Mouse (Mus musculus): ENCODE measurements at regions not wholly inside any gene's neighbourhood (a gene's known extent, or its start where the extent isn't known, plus 50 kb on each side); places are given as distances from the start of the nearest gene placed in this dataset.
"Not testable (repeated sequence)": the region's sequence is repeated elsewhere in the genome, so short reads cannot be mapped to it uniquely, and the experiment has no call there.

DNA sequence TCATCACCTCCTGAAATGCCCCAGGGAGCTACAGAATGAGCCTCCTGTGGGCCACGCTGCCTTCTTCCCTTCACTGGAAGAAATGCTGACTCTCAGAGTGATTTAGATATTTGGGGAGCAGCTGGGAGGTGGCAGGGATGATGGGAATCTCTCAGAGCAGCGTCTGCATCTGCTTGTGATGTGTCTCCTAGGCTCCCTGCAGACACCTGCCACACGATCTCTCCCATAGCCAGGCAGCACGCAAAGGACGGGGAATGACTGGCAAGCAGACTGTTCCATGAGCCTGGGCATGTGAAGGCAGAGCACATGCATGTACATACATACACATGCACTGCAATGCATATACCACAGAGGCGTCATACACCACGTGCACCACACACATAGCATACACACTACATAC, 133.4 kb upstream of the Gadl1 start:
- DNase-seq (ENCODE audit: low spot score in 2 of 2) = no peak

DNA sequence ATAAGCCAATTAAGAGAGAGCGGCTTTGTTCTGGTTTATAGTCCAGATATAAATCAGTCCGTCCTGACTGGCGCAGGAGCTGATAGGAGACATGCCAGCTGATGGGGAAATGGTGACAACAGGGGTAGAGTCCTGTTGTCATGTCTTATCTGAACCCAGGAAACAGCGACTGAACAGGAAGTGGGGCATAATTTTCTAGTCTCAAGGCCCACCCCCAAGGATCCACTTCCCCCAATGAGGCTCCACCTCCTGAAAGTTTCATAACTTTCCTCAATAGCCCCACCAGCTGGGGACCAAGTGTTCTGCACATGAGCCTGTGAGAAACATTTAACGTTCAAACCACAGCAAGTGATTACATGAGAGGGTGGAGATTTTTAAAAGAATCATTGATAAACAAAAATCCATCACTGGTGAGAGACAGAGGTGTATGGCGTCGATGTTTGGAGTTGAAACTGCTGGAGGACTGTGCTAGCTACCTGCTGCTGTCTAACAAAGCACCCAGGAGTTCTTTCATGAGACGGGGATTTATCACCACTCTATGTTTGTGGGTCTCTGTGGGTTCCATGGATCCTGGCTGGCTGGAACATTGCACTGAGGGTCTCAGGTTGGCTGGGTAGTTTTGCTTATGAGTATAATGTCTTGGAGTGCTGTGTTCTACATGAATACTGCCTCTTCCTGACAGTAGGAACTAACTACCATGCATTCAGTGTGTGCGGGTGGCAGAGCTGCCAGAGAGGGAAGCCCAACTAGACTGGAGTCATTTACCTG, 132.0 kb upstream of the Gadl1 start:
- DNase-seq (ENCODE audit: low spot score in 2 of 2) = no peak

DNA sequence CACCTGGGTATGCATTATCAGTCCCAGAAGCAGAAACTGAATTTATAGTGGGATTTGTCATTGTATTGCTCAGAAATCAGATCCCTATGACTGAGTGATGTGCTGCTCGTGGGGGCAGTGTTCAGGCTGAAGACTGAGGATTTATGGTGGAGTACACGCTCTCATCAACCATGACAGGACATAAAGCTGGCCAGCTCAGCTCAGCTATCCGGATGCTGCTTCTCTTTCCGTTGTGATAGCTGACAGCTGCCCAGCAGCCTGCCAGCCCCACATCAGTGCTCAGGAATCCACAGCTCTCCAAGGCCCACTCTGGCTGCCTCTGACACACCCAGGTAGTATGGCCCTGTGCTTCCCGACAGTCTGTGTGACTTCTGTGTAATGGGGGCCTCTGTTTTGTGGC, 130.4 kb upstream of the Gadl1 start:
- no peak for DNase-seq (ENCODE audit: low spot score in 2 of 2)

DNA sequence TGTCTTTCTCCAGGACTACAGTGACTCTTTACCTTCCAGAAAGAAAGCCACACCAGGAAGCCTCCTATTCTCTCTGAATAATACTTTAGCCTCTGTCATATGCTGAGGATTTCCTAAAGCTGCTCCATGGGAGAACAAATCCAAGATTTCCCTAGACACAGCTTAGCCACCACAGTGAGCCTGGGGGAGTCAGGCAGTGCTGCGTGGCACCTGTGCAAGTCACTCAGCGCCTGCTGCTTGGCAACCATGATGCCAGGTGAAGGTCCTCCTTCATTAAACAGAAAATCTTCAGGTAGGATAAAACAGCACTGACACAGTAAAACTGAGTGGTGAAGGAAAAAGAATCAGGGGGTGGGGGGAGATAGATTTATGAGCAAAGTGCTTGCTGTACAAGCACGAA, 109.9 kb upstream of the Gadl1 start:
- DNase-seq (ENCODE audit: low spot score in 2 of 2) = no peak

DNA sequence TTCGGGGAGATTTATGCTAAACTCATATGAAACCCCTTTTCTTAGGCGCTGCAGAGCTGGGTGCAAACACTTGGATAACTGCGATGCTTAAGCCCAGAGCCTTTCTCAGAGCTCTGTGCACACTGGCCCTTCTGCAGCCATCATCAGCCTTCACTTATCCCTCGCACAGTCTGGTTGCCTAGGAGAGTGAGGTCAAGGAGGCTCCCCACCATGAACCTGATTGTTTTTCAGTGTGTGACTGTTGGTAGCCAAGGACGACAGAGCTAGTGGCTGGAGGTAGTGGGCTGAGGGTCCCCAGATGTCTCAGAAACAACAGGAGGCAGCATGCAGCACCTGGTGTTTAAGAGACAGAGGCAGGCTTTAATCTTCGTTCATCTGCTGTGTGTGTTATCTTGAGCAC, 108.6 kb upstream of the Gadl1 start:
- DNase-seq (ENCODE audit: low spot score in 2 of 2) = no peak

DNA sequence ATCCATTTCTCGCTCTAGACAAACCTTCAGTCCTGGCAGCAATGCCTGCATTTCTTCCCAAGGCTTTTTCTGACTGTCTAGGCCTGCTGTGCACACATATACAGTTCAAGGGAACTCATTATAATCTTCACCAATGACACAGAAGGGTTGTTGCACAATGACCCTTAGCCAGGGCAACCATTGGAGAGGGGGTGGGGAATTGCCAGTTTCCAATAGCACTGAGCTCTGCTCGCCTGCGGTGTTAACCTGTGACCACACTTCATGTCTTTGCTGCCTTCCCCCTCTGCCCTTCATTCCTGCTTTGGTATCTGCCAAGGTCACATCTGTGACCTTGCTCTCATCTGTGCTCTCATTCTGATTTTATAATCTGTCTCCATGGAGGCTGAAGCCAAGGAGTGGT, 106.2 kb upstream of the Gadl1 start:
- DNase-seq (ENCODE audit: low spot score in 2 of 2) = no peak

DNA sequence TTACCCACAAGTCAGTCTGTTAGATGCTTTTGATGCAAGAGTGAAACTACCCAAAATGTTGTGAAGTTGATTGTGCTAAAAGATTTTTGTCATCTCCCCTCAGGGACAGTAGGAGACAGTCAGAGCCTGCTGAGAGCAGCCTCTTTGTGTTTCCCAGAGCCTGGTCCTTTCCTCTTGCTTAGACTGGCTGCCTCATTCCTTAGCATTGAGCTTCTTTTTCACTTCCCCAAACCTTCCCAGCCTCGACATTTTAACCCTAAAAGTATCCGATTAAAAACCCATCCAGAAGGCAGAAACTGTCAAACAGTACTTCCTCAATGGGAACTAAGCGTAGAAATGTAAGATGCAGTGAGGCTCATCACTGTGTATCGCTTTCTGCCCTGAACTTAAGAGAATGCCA, 104.0 kb upstream of the Gadl1 start:
- no peak for DNase-seq (ENCODE audit: low spot score in 2 of 2)

DNA sequence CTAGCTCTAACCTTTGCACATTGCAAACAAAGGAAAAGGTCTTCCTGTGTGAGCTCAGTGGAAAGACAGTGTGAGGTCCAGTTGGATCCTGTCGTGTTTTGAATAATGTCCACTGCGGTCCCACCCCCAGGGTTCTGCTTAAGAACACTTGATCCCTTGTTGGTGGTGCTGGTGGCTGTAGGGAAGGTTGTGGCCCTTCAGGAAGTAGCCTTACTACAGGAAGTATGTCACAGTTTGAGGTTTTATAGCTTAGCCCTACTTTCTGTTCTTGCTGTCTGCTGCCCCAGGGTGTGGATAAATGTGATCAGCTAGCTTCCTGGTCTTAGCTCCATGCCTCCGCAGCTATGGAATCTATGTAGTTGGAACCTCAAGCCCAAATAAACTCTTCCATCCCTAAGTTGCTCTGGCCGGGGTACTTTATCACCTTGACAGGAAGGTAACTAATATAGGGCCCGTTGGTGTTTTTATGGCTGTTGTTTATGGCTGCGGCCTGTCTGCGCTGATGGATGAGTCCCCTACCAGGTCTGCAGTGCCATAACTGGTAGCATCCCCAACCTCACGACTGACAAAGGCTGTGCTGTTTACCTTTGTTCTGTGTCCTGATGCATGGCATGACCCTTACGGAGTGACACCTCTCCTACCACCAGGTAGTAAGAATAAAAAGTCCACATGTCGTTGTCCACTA, 103.1 kb upstream of the Gadl1 start:
- no peak for DNase-seq (ENCODE audit: low spot score in 2 of 2)

DNA sequence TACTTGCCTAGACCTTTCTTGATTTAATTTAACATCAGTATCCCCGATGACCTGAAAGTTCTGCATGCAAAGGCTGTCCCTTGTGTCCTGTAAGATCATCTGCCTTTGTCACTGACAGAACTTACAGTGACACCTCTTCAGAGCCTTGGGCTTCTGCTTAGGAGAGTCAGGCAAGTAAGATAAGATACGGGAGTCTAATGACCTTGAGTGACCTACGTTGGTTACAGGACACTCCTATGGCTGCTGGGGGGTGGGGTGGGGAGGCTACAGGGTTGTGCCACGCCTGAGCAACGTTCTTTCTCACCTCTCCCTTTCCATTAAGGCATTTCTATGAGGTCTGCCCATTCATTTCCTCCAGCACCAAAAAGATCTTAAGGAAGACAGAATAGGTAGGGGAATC, 69.1 kb upstream of the Gadl1 start:
- no peak for DNase-seq (ENCODE audit: low spot score in 2 of 2)

DNA sequence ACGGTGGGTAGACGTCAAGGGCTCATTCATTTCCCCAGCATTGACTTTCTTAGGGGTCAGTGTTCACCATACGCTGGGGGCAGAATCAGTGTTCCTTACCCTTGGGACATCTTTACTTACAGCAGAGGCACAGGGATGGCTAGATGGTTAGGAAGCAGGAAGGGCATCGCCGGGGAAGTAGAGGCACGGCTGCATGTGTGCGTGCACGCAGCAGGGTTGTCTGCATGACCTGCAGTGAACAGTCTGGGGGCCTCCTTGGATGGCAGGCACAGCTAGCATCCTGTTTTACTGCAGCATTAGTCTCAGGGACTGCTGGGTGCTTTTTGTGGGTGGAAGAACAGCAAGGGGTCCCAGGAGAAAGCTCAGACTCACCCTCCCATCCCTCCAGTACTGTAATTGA, 68.5 kb upstream of the Gadl1 start:
- no peak for DNase-seq (ENCODE audit: low spot score in 2 of 2)

DNA sequence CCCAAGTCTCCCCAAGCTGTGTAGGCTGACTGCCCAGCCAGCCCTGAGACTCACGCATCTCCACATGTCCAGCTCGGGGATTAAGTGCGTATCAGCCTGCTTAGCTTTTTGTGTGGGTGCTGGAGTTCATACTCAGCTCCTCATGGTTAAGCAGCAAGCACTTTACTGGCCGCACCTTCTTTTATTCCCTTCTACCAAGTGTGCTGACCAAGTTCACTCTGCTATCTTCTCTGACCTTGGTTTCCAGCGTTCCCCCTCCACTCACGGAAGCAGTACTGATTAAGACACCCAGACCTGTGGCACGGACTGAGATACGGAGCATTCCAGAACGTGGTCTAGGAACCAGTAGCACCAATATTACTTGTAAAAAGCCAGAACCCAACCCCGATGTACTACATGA, 67.6 kb upstream of the Gadl1 start:
- no peak for DNase-seq (ENCODE audit: low spot score in 2 of 2)

DNA sequence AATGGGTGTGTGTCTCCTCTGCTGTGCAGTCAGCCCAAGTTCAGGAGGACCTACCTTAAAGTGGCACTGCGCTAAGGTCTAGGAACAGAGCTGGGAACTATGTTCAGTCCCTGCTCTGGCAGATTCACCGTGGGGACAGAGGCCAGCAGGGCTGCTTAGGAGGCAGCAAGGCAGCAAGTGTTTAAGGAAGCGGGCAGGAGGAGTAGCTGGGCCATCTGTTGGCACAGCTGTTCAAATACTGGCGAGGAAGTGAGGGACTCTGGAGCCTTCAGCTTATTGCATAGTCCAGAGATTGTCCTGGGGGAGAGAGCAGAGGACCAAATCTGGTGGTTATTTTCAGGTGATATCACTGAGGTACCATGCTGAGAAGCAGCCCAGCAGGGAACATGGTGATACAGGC, 64.9 kb upstream of the Gadl1 start:
- DNase-seq (ENCODE audit: low spot score in 2 of 2) = no peak

DNA sequence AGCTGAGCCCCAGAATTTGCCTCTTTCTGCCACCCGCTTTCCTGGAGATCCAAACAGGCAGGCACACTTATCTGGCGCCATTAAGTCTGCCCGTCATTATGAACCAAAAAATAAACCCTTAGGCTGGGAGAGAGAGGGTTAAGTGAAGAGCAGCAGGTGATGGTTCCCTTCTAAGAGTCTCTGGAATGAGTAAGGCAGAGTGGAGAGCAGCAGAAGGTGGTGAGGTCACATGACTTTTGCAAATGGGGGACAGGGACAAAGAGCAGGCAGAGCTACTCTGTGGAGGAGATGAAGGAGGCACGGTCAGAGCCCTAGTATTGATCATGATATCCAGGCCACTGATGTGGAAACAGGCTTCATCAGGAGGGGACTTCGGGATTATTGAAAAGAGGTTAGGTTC, 64.2 kb upstream of the Gadl1 start:
- no peak for DNase-seq (ENCODE audit: low spot score in 2 of 2)

DNA sequence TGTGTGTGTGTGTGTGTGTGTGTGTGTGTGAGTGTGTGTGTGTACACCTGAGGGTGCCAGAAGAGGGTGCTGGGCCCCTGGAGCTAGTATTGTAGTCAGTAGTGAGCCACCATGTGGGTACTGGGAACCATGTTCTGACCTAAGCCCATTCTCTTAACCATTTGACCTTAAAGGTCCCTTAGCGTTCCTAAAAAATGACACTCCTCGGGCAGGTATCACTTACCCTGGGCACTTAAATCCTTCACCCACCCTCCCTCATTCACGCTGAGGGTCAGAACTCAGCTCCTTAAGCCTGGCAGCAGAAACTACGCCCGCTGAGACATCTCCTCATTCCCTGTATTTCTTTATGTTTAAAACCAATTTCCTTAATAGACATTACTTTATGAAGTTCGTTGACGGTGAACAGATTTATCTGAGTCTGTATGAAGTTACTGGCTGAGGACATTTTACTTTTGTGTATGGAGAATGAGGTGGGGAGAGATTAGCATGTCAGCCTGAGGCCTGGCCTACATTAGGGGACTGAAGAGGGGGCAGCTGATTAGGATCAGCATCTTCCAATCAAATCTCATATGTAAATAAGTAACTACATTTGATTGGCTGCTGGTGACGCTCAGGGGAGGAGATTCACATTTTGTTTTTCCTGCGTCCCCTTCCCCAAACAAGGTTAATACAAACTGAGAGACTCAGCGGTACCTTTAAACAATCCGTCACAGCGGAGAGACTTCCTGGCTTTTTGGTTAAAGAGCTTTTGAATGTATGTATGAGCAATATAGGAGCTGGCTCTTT, 61.8 kb upstream of the Gadl1 start:
- no peak for DNase-seq (ENCODE audit: low spot score in 2 of 2)

DNA sequence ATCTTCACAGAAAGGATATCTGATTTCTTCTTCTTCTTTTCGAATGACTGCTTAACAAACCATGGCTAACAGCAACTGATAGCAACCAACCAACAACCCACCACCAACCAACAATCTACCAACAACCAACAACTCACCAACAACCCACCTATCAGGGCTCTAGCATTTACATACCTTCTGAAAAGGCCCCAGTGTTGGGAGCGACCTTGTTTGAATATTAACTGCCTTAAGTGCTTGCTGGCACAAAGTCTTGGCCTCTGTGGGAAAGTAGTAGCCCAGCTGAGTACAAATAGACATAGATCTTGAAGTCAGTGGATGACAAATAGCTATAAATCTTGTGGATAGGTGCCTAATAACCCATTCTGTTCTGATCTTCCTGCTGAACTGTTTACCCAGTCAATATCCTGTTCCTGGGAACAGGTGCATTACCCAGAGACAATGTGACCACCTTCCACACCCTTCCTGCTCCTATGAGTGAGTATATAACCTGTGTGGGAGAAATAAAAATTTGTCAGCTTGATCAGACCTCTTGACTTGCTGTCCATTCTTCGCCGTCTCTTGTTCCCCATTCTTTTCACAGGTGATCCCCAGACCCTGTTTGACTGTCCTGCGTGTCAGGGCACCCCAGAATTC, 55.9 kb upstream of the Gadl1 start:
- DNase-seq (ENCODE audit: low spot score in 2 of 2) = not testable (repeated sequence)

DNA sequence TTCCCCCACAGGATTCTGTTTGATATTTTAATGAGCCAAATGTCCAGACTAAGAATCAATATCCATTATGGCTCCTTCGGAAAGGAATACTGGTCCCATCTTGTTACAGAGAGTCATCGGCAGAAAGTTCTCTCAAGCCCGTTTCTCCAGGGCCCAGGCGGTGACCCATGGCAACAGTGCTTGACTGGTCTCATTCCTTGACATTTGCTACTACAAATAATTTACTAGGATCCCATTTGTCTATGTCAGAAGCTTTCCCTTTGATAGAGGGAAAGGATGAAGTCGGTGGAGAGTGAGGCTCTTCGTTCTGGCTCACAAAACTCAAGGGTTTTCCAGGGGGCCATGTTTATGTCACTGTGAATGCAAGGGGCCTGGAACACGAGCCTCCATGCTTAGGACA, 52.0 kb upstream of the Gadl1 start:
- no peak for DNase-seq (ENCODE audit: low spot score in 2 of 2)

DNA sequence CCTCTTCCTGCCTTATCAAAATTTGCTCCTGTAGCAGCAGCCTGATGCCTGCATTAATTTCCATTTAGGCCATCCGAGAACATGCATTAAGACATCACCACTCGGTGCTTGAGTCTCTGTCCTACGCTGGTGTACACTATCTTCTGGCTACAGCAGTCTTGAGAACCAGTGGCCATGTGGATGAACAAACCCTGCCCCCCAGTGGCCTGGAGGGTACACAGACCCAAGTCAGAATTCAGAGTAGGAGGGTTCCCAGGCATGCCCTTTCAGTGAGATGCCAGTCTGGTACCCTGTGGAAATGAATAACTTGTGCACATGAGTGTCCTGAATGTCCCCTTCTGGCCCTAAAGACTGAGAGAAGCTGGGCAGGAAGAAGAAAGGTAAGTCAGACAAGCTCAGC, 50.4 kb upstream of the Gadl1 start:
- DNase-seq (ENCODE audit: low spot score in 2 of 2) = peak in 1 of 2 experiments; percentile 15
